Mouse (Mus musculus): ENCODE measurements at regions not wholly inside any gene's neighbourhood (a gene's known extent, or its start where the extent isn't known, plus 50 kb on each side); places are given as distances from the start of the nearest gene placed in this dataset.

GRCm38 (mm10) chr5:102257104-102257503 is 187.4 kb upstream of the Wdfy3 start:
- no peak overlapping the region for H3K9ac ChIP-seq (ENCODE audit: low read depth, poor library complexity, severe bottlenecking)
- no peaks in the 10 kb centered on the region for H3K4me1 ChIP-seq (ENCODE audit: control insufficient read depth, insufficient read depth, low read length)
- no peak overlapping the region for H3K27ac ChIP-seq (ENCODE audit: insufficient read depth, low read length)
- TF ChIP-seq CTCF (IDR thresholded peaks at IDR 0.05; ENCODE audit: low read depth, low read length) (no peak), EP300 (IDR thresholded peaks at IDR 0.05; ENCODE audit: insufficient read depth, low read depth, low read length) (no peak), POLR2A (IDR thresholded peaks at IDR 0.05; ENCODE audit: insufficient read depth, low read length) (no peak)
- no peaks in the 10 kb centered on the region for H3K27me3 ChIP-seq (ENCODE audit: control insufficient read depth, insufficient read depth, low read length, poor library complexity, severe bottlenecking)
- H3K4me3 ChIP-seq (ENCODE audit: low read depth, low read length) = no peak overlapping the region
- no peaks in the 10 kb centered on the region for H3K9me3 ChIP-seq (replicated peaks; ENCODE audit: control insufficient read depth, insufficient read depth, low read length, poor library complexity, severe bottlenecking)
- H3K36me3 ChIP-seq (ENCODE audit: control insufficient read depth, insufficient read depth, low read length, poor library complexity, severe bottlenecking) = no peaks in the 10 kb centered on the region

GRCm38 (mm10) chr5:102261621-102262020 is 191.9 kb upstream of the Wdfy3 start:
- H3K4me1 ChIP-seq (ENCODE audit: control insufficient read depth, insufficient read depth, low read length) = no peaks in the 10 kb centered on the region
- H3K27ac ChIP-seq (ENCODE audit: insufficient read depth, low read length) = no peak overlapping the region
- no peak overlapping the region for H3K4me3 ChIP-seq (ENCODE audit: low read depth, low read length)
- no peak for TF ChIP-seq EP300 (IDR thresholded peaks at IDR 0.05; ENCODE audit: insufficient read depth, low read depth, low read length)
- no peak for TF ChIP-seq CTCF (IDR thresholded peaks at IDR 0.05; ENCODE audit: low read depth, low read length)
- TF ChIP-seq POLR2A (IDR thresholded peaks at IDR 0.05; ENCODE audit: insufficient read depth, low read length) = no peak
- H3K9ac ChIP-seq (ENCODE audit: low read depth, poor library complexity, severe bottlenecking) = no peak overlapping the region
- H3K27me3 ChIP-seq (ENCODE audit: control insufficient read depth, insufficient read depth, low read length, poor library complexity, severe bottlenecking) = no peaks in the 10 kb centered on the region
- H3K36me3 ChIP-seq (ENCODE audit: control insufficient read depth, insufficient read depth, low read length, poor library complexity, severe bottlenecking) = no peaks in the 10 kb centered on the region
- no peaks in the 10 kb centered on the region for H3K9me3 ChIP-seq (replicated peaks; ENCODE audit: control insufficient read depth, insufficient read depth, low read length, poor library complexity, severe bottlenecking)

GRCm38 (mm10) chr5:102266451-102266850 is 196.7 kb upstream of the Wdfy3 start:
- TF ChIP-seq CTCF (IDR thresholded peaks at IDR 0.05; ENCODE audit: low read depth, low read length) (no peak), POLR2A (IDR thresholded peaks at IDR 0.05; ENCODE audit: insufficient read depth, low read length) (no peak), EP300 (IDR thresholded peaks at IDR 0.05; ENCODE audit: insufficient read depth, low read depth, low read length) (no peak)
- H3K9ac ChIP-seq (ENCODE audit: low read depth, poor library complexity, severe bottlenecking) = no peak overlapping the region
- no peak overlapping the region for H3K4me3 ChIP-seq (ENCODE audit: low read depth, low read length)
- H3K27me3 ChIP-seq (ENCODE audit: control insufficient read depth, insufficient read depth, low read length, poor library complexity, severe bottlenecking) = no peaks in the 10 kb centered on the region
- no peaks in the 10 kb centered on the region for H3K36me3 ChIP-seq (ENCODE audit: control insufficient read depth, insufficient read depth, low read length, poor library complexity, severe bottlenecking)
- H3K9me3 ChIP-seq (replicated peaks; ENCODE audit: control insufficient read depth, insufficient read depth, low read length, poor library complexity, severe bottlenecking) = no peaks in the 10 kb centered on the region
- H3K4me1 ChIP-seq (ENCODE audit: control insufficient read depth, insufficient read depth, low read length) = no peaks in the 10 kb centered on the region
- no peak overlapping the region for H3K27ac ChIP-seq (ENCODE audit: insufficient read depth, low read length)

GRCm38 (mm10) chr5:102267150-102267549 is 197.4 kb upstream of the Wdfy3 start:
- no peak overlapping the region for H3K4me3 ChIP-seq (ENCODE audit: low read depth, low read length)
- H3K27me3 ChIP-seq (ENCODE audit: control insufficient read depth, insufficient read depth, low read length, poor library complexity, severe bottlenecking) = no peaks in the 10 kb centered on the region

DNA sequence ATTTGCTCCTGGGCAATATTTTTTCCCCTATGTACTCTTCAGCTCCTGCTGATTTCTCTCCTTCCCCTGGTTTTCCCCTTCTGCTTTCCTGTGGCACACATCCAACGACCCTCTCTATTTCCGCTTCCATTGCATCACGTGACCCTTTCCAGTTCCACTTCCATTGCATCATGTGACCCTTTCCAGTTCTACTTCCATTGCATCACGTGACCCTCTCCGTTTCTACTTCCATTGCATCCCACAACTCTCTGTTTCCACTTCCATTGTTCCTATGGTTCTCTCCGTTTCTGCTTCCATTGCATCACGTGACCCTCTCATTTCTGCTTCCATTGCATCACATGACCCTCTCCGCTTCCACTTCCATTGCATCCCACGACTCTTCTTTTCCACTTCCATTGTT is 199.5 kb upstream of the Wdfy3 start:
- Histone ChIP-seq H3K27me3 (ENCODE audit: control insufficient read depth, insufficient read depth, low read length, poor library complexity, severe bottlenecking) (no peaks in the 10 kb centered on the region), H3K36me3 (ENCODE audit: control insufficient read depth, insufficient read depth, low read length, poor library complexity, severe bottlenecking) (no peaks in the 10 kb centered on the region), H3K4me1 (ENCODE audit: control insufficient read depth, insufficient read depth, low read length) (no peaks in the 10 kb centered on the region), H3K4me3 (ENCODE audit: low read depth, low read length) (no peak overlapping the region), H3K9me3 (replicated peaks; ENCODE audit: control insufficient read depth, insufficient read depth, low read length, poor library complexity, severe bottlenecking) (no peaks in the 10 kb centered on the region), H3K27ac (ENCODE audit: insufficient read depth, low read length) (no peak overlapping the region), H3K9ac (ENCODE audit: low read depth, poor library complexity, severe bottlenecking) (no peak overlapping the region)
- no peak for TF ChIP-seq CTCF (IDR thresholded peaks at IDR 0.05; ENCODE audit: low read depth, low read length)
- no peak for TF ChIP-seq POLR2A (IDR thresholded peaks at IDR 0.05; ENCODE audit: insufficient read depth, low read length)
- TF ChIP-seq EP300 (IDR thresholded peaks at IDR 0.05; ENCODE audit: insufficient read depth, low read depth, low read length) = no peak

More at GRCm38 (mm10) chr5:102267150-102267549, 197.4 kb upstream of the Wdfy3 start:
- Histone ChIP-seq H3K36me3 (ENCODE audit: control insufficient read depth, insufficient read depth, low read length, poor library complexity, severe bottlenecking) (no peaks in the 10 kb centered on the region), H3K9me3 (replicated peaks; ENCODE audit: control insufficient read depth, insufficient read depth, low read length, poor library complexity, severe bottlenecking) (no peaks in the 10 kb centered on the region), H3K9ac (ENCODE audit: low read depth, poor library complexity, severe bottlenecking) (no peak overlapping the region), H3K27ac (ENCODE audit: insufficient read depth, low read length) (no peak overlapping the region), H3K4me1 (ENCODE audit: control insufficient read depth, insufficient read depth, low read length) (no peaks in the 10 kb centered on the region)
- no peak for TF ChIP-seq POLR2A (IDR thresholded peaks at IDR 0.05; ENCODE audit: insufficient read depth, low read length)
- no peak for TF ChIP-seq EP300 (IDR thresholded peaks at IDR 0.05; ENCODE audit: insufficient read depth, low read depth, low read length)
- TF ChIP-seq CTCF (IDR thresholded peaks at IDR 0.05; ENCODE audit: low read depth, low read length) = no peak

GRCm38 (mm10) chr5:102275621-102276020 is 205.6 kb upstream of the Arhgap24 start:
- Histone ChIP-seq H3K9ac (ENCODE audit: low read depth, poor library complexity, severe bottlenecking) (no peak overlapping the region), H3K36me3 (ENCODE audit: control insufficient read depth, insufficient read depth, low read length, poor library complexity, severe bottlenecking) (no peaks in the 10 kb centered on the region), H3K4me1 (ENCODE audit: control insufficient read depth, insufficient read depth, low read length) (no peaks in the 10 kb centered on the region), H3K9me3 (replicated peaks; ENCODE audit: control insufficient read depth, insufficient read depth, low read length, poor library complexity, severe bottlenecking) (no peaks in the 10 kb centered on the region), H3K27ac (ENCODE audit: insufficient read depth, low read length) (no peak overlapping the region), H3K4me3 (ENCODE audit: low read depth, low read length) (no peak overlapping the region), H3K27me3 (ENCODE audit: control insufficient read depth, insufficient read depth, low read length, poor library complexity, severe bottlenecking) (no peaks in the 10 kb centered on the region)
- TF ChIP-seq CTCF (IDR thresholded peaks at IDR 0.05; ENCODE audit: low read depth, low read length) = no peak
- no peak for TF ChIP-seq EP300 (IDR thresholded peaks at IDR 0.05; ENCODE audit: insufficient read depth, low read depth, low read length)
- TF ChIP-seq POLR2A (IDR thresholded peaks at IDR 0.05; ENCODE audit: insufficient read depth, low read length) = no peak

Measured in ES-Bruce4 (cell line).